Mouse (Mus musculus): ENCODE results near the gene Fbxo10. TPM values are rescaled to one million over a fixed set of nuclear protein-coding genes. Genes with fewer than 3 reads are reported as not detected.
"Not testable (repeated sequence)": the region's sequence is repeated elsewhere in the genome, so short reads cannot be mapped to it uniquely, and the experiment has no call there.

Fbxo10 gene
- polyA plus RNA-seq, 1 experiment from 2014 or later = 13.6 TPM

DNA sequence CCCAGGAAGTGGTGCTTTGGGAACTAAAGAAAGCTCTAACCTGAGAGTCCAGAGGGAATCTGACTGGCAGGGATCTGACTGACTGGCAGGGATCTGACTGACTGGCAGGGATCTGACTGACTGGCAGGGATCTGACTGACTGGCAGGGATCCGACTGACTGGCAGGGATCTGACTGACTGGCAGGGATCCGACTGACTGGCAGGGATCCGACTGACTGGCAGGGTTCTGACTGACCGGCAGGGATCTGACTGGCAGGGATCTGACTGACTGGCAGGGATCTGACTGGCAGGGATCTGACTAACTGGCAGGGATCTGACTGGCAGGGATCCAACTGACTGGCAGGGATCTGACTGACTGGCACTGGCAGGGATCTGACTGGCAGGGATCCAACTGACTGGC lies 3.4 kb downstream of the Fbxo10 start:
- H3K27ac ChIP-seq; H3K4me2 ChIP-seq; H3K27me3 ChIP-seq; H3K9ac ChIP-seq; ATAC-seq (ENCODE audit: low FRiP score); H3K4me3 ChIP-seq; H3K36me3 ChIP-seq; H3K9me3 ChIP-seq: not testable (repeated sequence)
- WGBS = 93% methylated on average over 4 of the region's 4 CpGs
- peaks cover 15% of the 10 kb centered on the region for H3K4me1 ChIP-seq (replicated peaks)

DNA sequence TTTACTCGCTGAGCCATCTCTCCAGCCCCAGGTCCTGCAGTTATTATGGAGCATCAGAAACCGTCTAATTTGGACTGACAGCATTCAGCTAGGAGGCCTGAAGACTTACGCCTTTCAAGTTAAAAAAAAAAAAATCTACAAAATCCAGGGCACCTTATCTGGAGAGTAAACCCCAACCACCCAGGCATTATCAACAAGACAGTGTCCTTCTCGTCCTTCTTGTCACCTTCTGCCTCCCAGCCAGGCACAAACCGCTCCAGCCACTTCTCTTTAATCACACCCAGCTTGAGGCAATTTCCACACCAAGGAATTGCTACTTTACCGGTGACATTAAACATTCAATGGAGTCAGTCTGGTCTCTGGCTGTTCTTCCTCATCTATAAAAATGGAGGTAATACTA lies 10.9 kb downstream of the Fbxo10 start:
- H3K9ac ChIP-seq = no peak overlapping the region
- ATAC-seq (ENCODE audit: low FRiP score) = no peak
- no peak overlapping the region for H3K27ac ChIP-seq
- H3K4me1 ChIP-seq (replicated peaks) = peaks cover 25% of the 10 kb centered on the region
- peaks cover 1% of the 10 kb centered on the region; the same call in 1 of the 2 replicates for H3K36me3 ChIP-seq
- no peaks in the 10 kb centered on the region for H3K27me3 ChIP-seq
- H3K9me3 ChIP-seq = no peaks in the 10 kb centered on the region
- H3K4me3 ChIP-seq = no peak overlapping the region
- no peak overlapping the region for H3K4me2 ChIP-seq
- WGBS = 83% methylated on average over 6 of the region's 6 CpGs

DNA sequence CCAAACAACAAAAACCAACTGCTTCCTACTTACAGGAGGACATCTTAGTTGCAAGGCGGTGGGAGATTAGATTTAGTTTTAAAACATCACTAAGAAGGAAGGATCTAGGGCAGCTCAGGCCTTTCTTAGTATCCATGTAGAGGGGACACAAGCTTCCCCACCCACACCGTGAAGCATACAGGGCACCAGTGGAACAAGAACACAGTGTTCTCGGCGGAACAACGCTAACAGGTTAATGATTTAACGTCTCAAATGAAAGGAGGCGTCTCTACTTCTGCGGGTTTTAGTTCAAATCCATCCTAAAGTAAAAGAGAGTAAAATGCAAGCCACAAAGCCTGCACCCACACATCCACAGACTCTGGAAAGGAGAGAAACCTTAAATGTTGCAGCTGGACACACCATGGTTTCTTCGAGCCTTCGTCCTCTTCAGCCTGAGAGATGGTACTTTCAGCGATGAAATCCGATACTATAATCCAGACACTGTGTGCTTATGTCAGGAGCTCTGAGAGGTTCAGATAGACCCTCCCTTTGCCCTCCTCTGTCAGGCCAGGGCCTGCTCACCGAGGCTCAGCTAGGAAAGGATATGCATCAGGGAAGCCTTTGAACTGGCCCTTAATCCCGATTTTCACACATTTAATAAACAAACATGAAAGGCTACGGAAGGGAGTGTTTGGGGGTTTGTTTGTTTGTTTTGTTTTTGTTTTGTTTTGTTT lies 12.0 kb downstream of the Fbxo10 start:
- H3K36me3 ChIP-seq = no peaks in the 10 kb centered on the region
- no peak overlapping the region for H3K4me2 ChIP-seq
- H3K27ac ChIP-seq = no peak overlapping the region
- H3K27me3 ChIP-seq = no peaks in the 10 kb centered on the region
- H3K4me3 ChIP-seq = no peak overlapping the region
- H3K9ac ChIP-seq = no peak overlapping the region
- ATAC-seq (ENCODE audit: low FRiP score) = no peak
- H3K4me1 ChIP-seq (replicated peaks) = peaks cover 30% of the 10 kb centered on the region
- H3K9me3 ChIP-seq = no peaks in the 10 kb centered on the region
- WGBS = 71% methylated on average over 15 of the region's 15 CpGs

DNA sequence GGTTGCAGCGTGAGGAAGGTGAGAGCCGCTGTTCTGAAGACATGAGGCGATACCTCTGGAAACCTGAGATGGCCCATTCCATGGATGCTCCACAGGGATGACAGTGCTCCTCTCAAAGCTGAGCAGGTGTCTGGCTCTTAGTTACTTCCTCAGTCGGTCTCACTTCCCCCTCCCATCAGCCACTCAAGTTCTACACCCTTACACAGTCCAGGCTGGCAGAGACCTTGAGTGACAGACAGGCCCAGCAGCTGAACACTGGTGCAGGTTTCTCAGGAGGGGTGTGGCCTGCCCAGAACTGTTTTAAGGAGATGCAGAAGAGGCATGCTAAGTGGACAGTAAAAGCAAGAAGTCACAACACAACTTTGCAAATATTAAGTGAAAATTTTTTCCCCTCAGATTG lies 16.7 kb downstream of the Fbxo10 start:
- Histone ChIP-seq H3K9me3 (no peaks in the 10 kb centered on the region), H3K9ac (no peak overlapping the region), H3K27me3 (no peaks in the 10 kb centered on the region), H3K4me1 (replicated peaks) (peaks cover 41% of the 10 kb centered on the region), H3K4me3 (no peak overlapping the region), H3K36me3 (no peaks in the 10 kb centered on the region), H3K27ac (no peak overlapping the region), H3K4me2 (no peak overlapping the region)
- WGBS = 92% methylated on average over 4 of the region's 4 CpGs
- no peak for ATAC-seq (ENCODE audit: low FRiP score)

DNA sequence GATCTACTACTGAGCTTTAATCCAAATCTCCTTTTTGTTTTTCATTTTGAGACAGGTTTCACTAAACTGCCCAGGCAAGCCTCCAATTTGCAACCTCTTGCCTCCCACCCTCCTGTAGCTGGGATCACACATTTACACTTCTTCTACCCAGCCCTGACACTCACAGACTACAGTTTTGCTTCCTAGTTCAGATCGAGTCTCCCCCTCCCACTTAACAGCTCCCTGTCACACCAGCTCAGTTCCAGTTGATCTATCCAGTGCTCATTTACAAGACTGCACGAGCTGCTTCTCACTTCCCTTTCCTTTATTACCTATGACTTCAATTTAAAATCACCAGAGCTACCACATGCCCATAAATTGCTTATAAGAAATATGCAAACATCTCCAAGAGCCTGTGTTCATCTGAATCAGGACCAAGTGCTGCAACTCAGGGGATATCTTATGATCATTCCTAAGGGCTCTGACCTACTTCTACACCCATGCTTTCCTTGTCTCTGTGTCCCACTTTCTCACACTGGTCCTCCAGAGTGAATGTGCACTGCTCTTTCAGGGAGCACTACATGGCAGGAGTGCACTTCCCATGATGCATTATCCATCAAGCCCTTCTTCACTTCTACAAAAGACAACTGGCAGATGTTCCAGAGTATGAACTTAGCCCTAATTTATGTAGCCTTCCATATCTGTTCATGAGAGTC lies 18.2 kb downstream of the Fbxo10 start:
- Histone ChIP-seq H3K27ac (no peak overlapping the region), H3K36me3 (peaks cover 11% of the 10 kb centered on the region), H3K9ac (no peak overlapping the region), H3K27me3 (no peaks in the 10 kb centered on the region), H3K9me3 (no peaks in the 10 kb centered on the region), H3K4me2 (no peak overlapping the region), H3K4me3 (no peak overlapping the region), H3K4me1 (replicated peaks) (peaks cover 35% of the 10 kb centered on the region)
- no peak for ATAC-seq (ENCODE audit: low FRiP score)
- 57% methylated on average over 2 of the region's 2 CpGs for WGBS

DNA sequence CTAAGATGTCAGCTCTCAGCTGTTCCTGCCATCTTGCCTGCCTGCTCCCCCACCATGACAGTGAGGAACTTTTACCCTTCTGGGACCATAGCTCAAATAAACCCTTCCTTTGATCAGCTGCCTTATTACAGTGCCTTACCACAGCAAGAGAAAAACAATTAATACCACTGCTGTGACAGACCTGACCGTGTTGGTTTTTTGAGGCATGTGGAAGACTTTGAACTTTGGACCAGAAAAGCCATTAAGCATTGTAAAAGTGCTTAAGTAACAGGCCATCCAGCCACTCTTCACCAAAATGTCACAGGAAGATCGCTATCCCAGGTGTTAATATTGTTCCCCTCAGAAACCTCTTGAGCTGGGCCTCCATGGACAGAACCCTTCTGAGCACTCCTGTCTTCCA lies 19.8 kb downstream of the Fbxo10 start:
- WGBS = 94% methylated on average over 2 of the region's 2 CpGs
- no peaks in the 10 kb centered on the region for H3K27me3 ChIP-seq
- no peaks in the 10 kb centered on the region for H3K9me3 ChIP-seq
- no peak overlapping the region for H3K9ac ChIP-seq
- no peak for ATAC-seq (ENCODE audit: low FRiP score)
- H3K4me3 ChIP-seq = no peak overlapping the region
- no peak overlapping the region for H3K27ac ChIP-seq
- no peak overlapping the region for H3K4me2 ChIP-seq
- peaks cover 26% of the 10 kb centered on the region for H3K4me1 ChIP-seq (replicated peaks)
- peaks cover 27% of the 10 kb centered on the region for H3K36me3 ChIP-seq

DNA sequence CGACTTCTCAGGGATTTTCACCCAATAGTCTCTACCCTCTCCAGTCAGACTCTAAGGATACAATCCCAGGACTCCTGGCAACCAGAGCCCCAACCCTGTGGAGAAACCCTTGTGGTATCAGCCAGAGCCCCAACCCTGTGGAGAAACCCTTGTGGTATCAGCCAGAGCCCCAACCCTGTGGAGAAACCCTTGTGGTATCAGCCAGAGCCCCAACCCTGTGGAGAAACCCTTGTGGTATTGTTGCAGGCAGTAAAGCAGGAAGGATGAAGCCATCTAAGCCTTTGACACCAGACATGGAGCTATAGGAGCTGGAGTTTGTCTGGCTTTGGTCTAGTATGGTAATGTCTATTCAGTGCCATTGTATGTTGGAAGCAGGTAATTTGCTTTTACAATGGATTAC lies 20.6 kb downstream of the Fbxo10 start:
- Histone ChIP-seq H3K36me3 (peaks cover 35% of the 10 kb centered on the region), H3K4me1 (replicated peaks) (peaks cover 18% of the 10 kb centered on the region)
- not testable (repeated sequence) for H3K4me3 ChIP-seq; H3K4me2 ChIP-seq; H3K27ac ChIP-seq; H3K9me3 ChIP-seq; H3K27me3 ChIP-seq; ATAC-seq (ENCODE audit: low FRiP score); H3K9ac ChIP-seq
- 97% methylated on average over 1 of the region's 1 CpGs for WGBS

DNA sequence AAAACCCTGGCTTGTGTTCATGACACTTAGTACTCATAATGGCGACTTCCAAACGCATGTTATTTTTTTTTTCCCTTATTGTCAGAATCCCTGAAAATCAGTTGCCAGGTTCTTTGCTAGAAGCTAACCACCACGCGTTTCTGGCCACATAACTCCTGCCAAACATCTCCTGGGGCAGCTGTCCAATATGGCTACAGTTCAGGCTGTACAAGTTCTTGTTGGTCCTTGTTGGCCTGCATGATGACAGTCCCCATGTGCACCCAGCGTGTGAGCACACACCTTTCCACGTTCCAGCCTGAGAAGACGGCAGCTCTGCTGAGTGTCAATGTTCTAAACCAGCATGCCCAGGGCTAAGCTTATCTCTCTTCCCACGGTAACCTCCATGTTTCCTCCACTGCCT lies 29.0 kb downstream of the Fbxo10 start:
- H3K4me1 ChIP-seq (replicated peaks) = no peaks in the 10 kb centered on the region
- H3K36me3 ChIP-seq = peaks cover 63% of the 10 kb centered on the region
- H3K27me3 ChIP-seq = no peaks in the 10 kb centered on the region
- H3K4me3 ChIP-seq = no peak overlapping the region
- H3K27ac ChIP-seq = no peak overlapping the region
- no peak overlapping the region for H3K9ac ChIP-seq
- no peak overlapping the region for H3K4me2 ChIP-seq
- WGBS = 92% methylated on average over 8 of the region's 8 CpGs
- no peak for ATAC-seq (ENCODE audit: low FRiP score)
- H3K9me3 ChIP-seq = no peaks in the 10 kb centered on the region

DNA sequence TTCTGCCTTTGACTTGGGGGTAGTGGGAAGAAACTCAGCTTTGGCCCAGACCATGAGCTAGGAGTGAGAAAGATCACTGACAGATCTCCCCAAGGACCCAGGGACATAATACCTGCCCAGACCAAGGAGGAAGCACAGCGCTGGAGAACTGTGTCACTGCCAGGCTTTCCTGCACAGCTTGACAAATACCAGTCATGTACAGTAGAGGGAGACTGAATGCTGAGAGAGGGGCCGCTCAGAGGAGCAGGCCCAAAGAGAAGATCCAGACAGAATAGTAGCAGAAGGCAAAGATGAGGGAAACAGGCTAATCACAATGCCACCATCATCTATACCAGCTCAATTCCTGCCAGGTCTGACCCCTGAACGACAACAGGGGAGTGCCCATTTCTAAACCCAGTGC lies 29.5 kb downstream of the Fbxo10 start:
- Histone ChIP-seq H3K27me3 (no peaks in the 10 kb centered on the region), H3K36me3 (peaks cover 63% of the 10 kb centered on the region), H3K27ac (no peak overlapping the region), H3K9me3 (no peaks in the 10 kb centered on the region), H3K4me3 (no peak overlapping the region), H3K9ac (no peak overlapping the region), H3K4me1 (replicated peaks) (no peaks in the 10 kb centered on the region), H3K4me2 (no peak overlapping the region)
- ATAC-seq (ENCODE audit: low FRiP score) = no peak
- WGBS = 58% methylated on average over 3 of the region's 3 CpGs

DNA sequence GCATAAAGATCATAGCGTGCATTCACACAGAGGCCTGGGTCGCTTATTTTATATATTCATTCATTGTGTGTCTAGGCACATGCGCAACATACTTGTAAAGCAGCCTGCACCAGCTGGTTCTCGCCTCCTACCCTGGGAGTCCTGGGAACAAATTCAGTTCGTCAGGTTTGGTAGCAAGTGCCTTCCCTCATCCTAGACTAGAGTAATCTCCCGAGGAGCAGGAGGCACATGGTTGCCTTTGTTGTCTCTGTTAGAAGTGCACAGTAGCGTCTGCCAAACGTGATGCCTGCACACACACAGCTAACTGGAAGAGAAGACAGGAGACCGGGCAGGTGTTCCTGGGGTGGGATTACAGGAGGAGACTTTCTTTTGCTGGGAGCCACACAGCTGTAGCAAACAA lies 36.4 kb downstream of the Fbxo10 start:
- WGBS = 77% methylated on average over 9 of the region's 9 CpGs
- no peak for ATAC-seq (ENCODE audit: low FRiP score)

DNA sequence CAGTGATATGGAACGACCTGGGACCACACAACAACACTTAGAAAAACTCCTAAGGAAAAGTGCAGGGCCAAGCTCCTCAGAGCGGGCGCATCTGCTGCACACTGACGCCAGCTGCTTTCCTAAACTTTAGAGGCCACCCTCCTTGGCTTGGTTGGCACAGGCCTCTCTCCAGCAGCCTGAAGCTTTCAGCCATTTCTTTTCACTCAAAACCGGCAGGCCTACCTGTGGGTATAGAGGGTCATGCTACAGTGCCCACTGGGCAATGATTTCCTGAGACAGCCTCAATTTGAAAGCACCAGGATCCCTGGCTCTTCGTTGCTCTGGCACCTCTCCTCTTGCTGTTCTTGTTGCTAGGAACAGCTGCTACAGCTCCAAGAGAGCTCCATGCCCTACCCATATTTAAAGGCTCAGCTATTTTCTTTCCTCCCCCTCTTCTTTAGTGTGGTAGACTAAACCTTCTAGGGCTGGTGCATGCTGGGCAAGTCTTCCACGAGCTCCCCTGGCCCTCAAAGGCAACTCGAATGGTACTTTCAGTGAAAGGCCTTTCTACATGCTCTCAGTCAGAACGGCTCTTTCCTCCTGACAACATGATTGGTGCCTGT lies 37.0 kb downstream of the Fbxo10 start:
- Histone ChIP-seq H3K4me2 (no peak overlapping the region), H3K27me3 (no peaks in the 10 kb centered on the region), H3K4me1 (replicated peaks) (peaks cover 11% of the 10 kb centered on the region; the same call in 1 of the 2 replicates), H3K27ac (no peak overlapping the region), H3K36me3 (peaks cover 86% of the 10 kb centered on the region), H3K9me3 (no peaks in the 10 kb centered on the region), H3K4me3 (no peak overlapping the region), H3K9ac (no peak overlapping the region)
- ATAC-seq (ENCODE audit: low FRiP score) = no peak
- WGBS = 80% methylated on average over 9 of the region's 9 CpGs

More for the DNA sequence above, 36.4 kb downstream of the Fbxo10 start:
- Histone ChIP-seq H3K4me3 (no peak overlapping the region), H3K9me3 (no peaks in the 10 kb centered on the region), H3K4me1 (replicated peaks) (peaks cover 11% of the 10 kb centered on the region; the same call in 1 of the 2 replicates), H3K9ac (peak overlapping the region; percentile 29; the same call in 1 of the 2 replicates), H3K27ac (peak overlapping the region; percentile 71), H3K27me3 (no peaks in the 10 kb centered on the region), H3K36me3 (peaks cover 80% of the 10 kb centered on the region), H3K4me2 (no peak overlapping the region)

DNA sequence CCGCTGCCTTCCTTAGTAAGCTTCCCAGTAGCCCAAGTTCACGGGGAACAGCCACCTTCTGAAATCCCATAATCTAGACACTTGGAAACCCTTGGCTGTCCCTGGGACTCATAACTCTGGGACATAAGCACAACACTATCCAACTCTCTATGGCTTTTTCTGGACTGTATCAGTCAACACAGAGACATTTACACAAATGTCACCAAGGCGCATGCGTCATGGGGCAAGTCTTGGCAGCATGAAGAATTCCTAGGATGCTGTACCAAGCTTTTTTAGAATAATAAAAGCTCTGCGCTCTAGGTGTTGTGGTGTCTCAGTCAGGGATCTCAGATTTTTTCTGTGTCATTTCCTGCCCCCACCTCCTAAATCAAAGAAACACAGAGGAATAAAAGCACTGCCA lies 37.7 kb downstream of the Fbxo10 start:
- 95% methylated on average over 5 of the region's 5 CpGs for WGBS
- no peaks in the 10 kb centered on the region for H3K27me3 ChIP-seq
- ATAC-seq (ENCODE audit: low FRiP score) = no peak
- H3K4me2 ChIP-seq = no peak overlapping the region
- H3K27ac ChIP-seq = no peak overlapping the region
- no peak overlapping the region for H3K4me3 ChIP-seq
- H3K4me1 ChIP-seq (replicated peaks) = peaks cover 11% of the 10 kb centered on the region; the same call in 1 of the 2 replicates
- no peaks in the 10 kb centered on the region for H3K9me3 ChIP-seq
- no peak overlapping the region for H3K9ac ChIP-seq
- peaks cover 91% of the 10 kb centered on the region for H3K36me3 ChIP-seq

Measured in hindbrain, embryonic 13.5 days (tissue).